Mouse (Mus musculus) C2C12 (cell line): Measurements from ENCODE around the gene Kcne2. TPM values are rescaled to one million over a fixed set of nuclear protein-coding genes. Genes with fewer than 3 reads are reported as not detected.

Experiments
- H3K27me3 ChIP-seq: one replicate; pipeline ENCODE4 v1.6.1; 2011; ENCODE audit not compliant: control insufficient read depth, insufficient read depth, insufficient read length
- H3K36me3 ChIP-seq: one replicate; pipeline ENCODE4 v1.6.1; 2011; ENCODE audit not compliant: control insufficient read depth, insufficient read depth
- H3K4me3 ChIP-seq: one replicate; pipeline ENCODE4 v1.5.1; 2011; ENCODE audit warnings: mild to moderate bottlenecking, control low read depth; ENCODE audit not compliant: poor library complexity, insufficient read depth, severe bottlenecking
- H3K79me2 ChIP-seq: one replicate; pipeline ENCODE4 v1.6.1; 2011; ENCODE audit not compliant: control insufficient read depth, insufficient read depth
- H3K79me3 ChIP-seq: one replicate; pipeline ENCODE4 v1.6.1; 2011; ENCODE audit warnings: low read depth, control low read depth
- H3ac ChIP-seq: one replicate; pipeline ENCODE3; 2011; ENCODE audit warnings: low read depth; ENCODE audit not compliant: control insufficient read depth, insufficient read length
- CEBPB ChIP-seq: IDR thresholded peaks from one replicate; pipeline ENCODE4 v1.6.1; 2011; ENCODE audit warnings: low read depth, mild to moderate bottlenecking, control low read depth, moderate library complexity
- CTCF ChIP-seq: IDR thresholded peaks from one replicate; pipeline ENCODE4 v1.5.1; 2011; ENCODE audit not compliant: control insufficient read depth, insufficient read depth, insufficient read length
- FOSL1 ChIP-seq: IDR thresholded peaks from one replicate; pipeline ENCODE4 v1.8.0; 2011; ENCODE audit warnings: mild to moderate bottlenecking, low read length; ENCODE audit not compliant: poor library complexity, insufficient read depth, severe bottlenecking
- MAX ChIP-seq: IDR thresholded peaks from one replicate; pipeline ENCODE4 v1.6.1; 2011; ENCODE audit warnings: mild to moderate bottlenecking, control low read depth
- MYOD1 ChIP-seq: IDR thresholded peaks from one replicate; pipeline ENCODE4 v1.6.1; 2011; ENCODE audit warnings: low read depth; ENCODE audit not compliant: control insufficient read depth, insufficient read length
- MYOG ChIP-seq: IDR thresholded peaks from one replicate; pipeline ENCODE4 v1.6.1; 2011; ENCODE audit not compliant: control insufficient read depth, insufficient read length; ENCODE audit errors: extremely low read depth
- USF1 ChIP-seq: IDR thresholded peaks from one replicate; pipeline ENCODE4 v1.6.1; 2011; ENCODE audit warnings: low read depth, mild to moderate bottlenecking, control low read depth, moderate library complexity
- polyA plus RNA-seq: library from polyadenylated mRNA; unstranded; fragments of >200 nt; fragmentation: generic; extraction: Trizol; gene quantifications from one replicate; pipeline ENCODE4 v1.2.1, GENCODE M21; 2012; ENCODE audit warnings: missing spikeins

The Kcne2 gene
- polyA plus RNA-seq, 1 experiment = not detected

GRCm38 (mm10) chr16:92324309-92325061 lies 32.3 kb downstream of the Kcne2 start:
- Histone ChIP-seq H3K4me3 (no peak overlapping the region), H3ac (no peak overlapping the region), H3K27me3 (peaks cover 53% of the 10 kb centered on the region), H3K79me2 (no peaks in the 10 kb centered on the region), H3K36me3 (no peaks in the 10 kb centered on the region), H3K79me3 (no peaks in the 10 kb centered on the region)
- no peak for TF ChIP-seq MYOG
- no peak for TF ChIP-seq FOSL1
- TF ChIP-seq MAX = no peak
- no peak for TF ChIP-seq MYOD1
- TF ChIP-seq USF1 = no peak
- TF ChIP-seq CTCF = no peak
- no peak for TF ChIP-seq CEBPB

GRCm38 (mm10) chr16:92325062-92325406 lies 32.8 kb downstream of the Kcne2 start:
- TF ChIP-seq USF1 (no peak), CTCF (no peak), CEBPB (no peak), MYOD1 (no peak), MAX (no peak), FOSL1 (no peak)
- H3K36me3 ChIP-seq = no peaks in the 10 kb centered on the region
- H3K4me3 ChIP-seq = no peak overlapping the region
- H3K79me2 ChIP-seq = no peaks in the 10 kb centered on the region
- no peaks in the 10 kb centered on the region for H3K79me3 ChIP-seq
- H3K27me3 ChIP-seq = peaks cover 58% of the 10 kb centered on the region
- no peak overlapping the region for H3ac ChIP-seq

- Histone ChIP-seq H3K79me2 (no peaks in the 10 kb centered on the region), H3K79me3 (no peaks in the 10 kb centered on the region), H3ac (no peak overlapping the region), H3K4me3 (no peak overlapping the region), H3K27me3 (peaks cover 68% of the 10 kb centered on the region), H3K36me3 (no peaks in the 10 kb centered on the region)
- no peak for TF ChIP-seq CTCF
- TF ChIP-seq MYOG = no peak
These were observed 35.7 kb downstream of the Kcne2 start for GRCm38 (mm10) chr16:92327911-92328310.

GRCm38 (mm10) chr16:92330966-92331365 lies 38.8 kb downstream of the Kcne2 start:
- TF ChIP-seq CTCF = no peak
- TF ChIP-seq FOSL1 = no peak
- no peak for TF ChIP-seq MYOD1
- TF ChIP-seq USF1 = no peak
- TF ChIP-seq MYOG = no peak
- TF ChIP-seq MAX = no peak
- no peak for TF ChIP-seq CEBPB
- Histone ChIP-seq H3K27me3 (peaks cover 68% of the 10 kb centered on the region), H3K79me2 (no peaks in the 10 kb centered on the region), H3K36me3 (no peaks in the 10 kb centered on the region), H3K4me3 (no peak overlapping the region), H3K79me3 (no peaks in the 10 kb centered on the region), H3ac (no peak overlapping the region)

GRCm38 (mm10) chr16:92334600-92334999 lies 42.4 kb downstream of the Kcne2 start:
- H3K36me3 ChIP-seq = no peaks in the 10 kb centered on the region
- peaks cover 39% of the 10 kb centered on the region for H3K27me3 ChIP-seq
- H3K79me2 ChIP-seq = no peaks in the 10 kb centered on the region
- TF ChIP-seq CTCF (no peak), FOSL1 (no peak), MYOG (no peak)
- H3K4me3 ChIP-seq = no peak overlapping the region
- H3ac ChIP-seq = no peak overlapping the region
- H3K79me3 ChIP-seq = no peaks in the 10 kb centered on the region

GRCm38 (mm10) chr16:92336280-92336679 lies 44.1 kb downstream of the Kcne2 start:
- H3ac ChIP-seq = no peak overlapping the region
- H3K36me3 ChIP-seq = no peaks in the 10 kb centered on the region
- H3K27me3 ChIP-seq = peaks cover 28% of the 10 kb centered on the region
- no peak for TF ChIP-seq CEBPB
- TF ChIP-seq MAX = no peak
- no peak for TF ChIP-seq USF1
- no peak for TF ChIP-seq MYOD1
- TF ChIP-seq MYOG = no peak
- no peak for TF ChIP-seq FOSL1
- TF ChIP-seq CTCF = peak; percentile 91
- H3K79me3 ChIP-seq = no peaks in the 10 kb centered on the region
- H3K4me3 ChIP-seq = no peak overlapping the region
- no peaks in the 10 kb centered on the region for H3K79me2 ChIP-seq
